Mouse (Mus musculus) embryonic facial prominence, embryonic 12.5 days (tissue): ENCODE data around the gene Mrpl38. TPM values are rescaled to one million over a fixed set of nuclear protein-coding genes. Genes with fewer than 3 reads are reported as not detected.

Experiments
- ATAC-seq: fragments of 200-750 bp; cut with Nextera tagmentation; 2 replicates; pipeline ENCODE4 v1.8.0; 2017; ENCODE audit not compliant: insufficient number of reproducible peaks, insufficient read depth, low FRiP score, low TSS enrichment
- H3K27ac ChIP-seq: fragments of 300-500 bp; sonication (generic); 2 replicates; pipeline ENCODE4 v1.5.1; 2016; ENCODE audit warnings: mild to moderate bottlenecking
- H3K27me3 ChIP-seq: fragments of 300-500 bp; sonication (generic); 2 replicates; pipeline ENCODE4 v1.6.1; 2016; ENCODE audit warnings: mild to moderate bottlenecking, moderate library complexity
- H3K36me3 ChIP-seq: fragments of 300-500 bp; sonication (generic); 2 replicates; pipeline ENCODE4 v1.6.1; 2016; ENCODE audit warnings: mild to moderate bottlenecking
- H3K4me1 ChIP-seq: fragments of 300-500 bp; sonication (generic); 2 replicates; pipeline ENCODE4 v1.6.1; 2016
- H3K4me2 ChIP-seq: fragments of 300-500 bp; sonication (generic); replicated peaks from 2 replicates; pipeline ENCODE4 v1.6.1; 2016; ENCODE audit warnings: mild to moderate bottlenecking, moderate library complexity
- H3K4me3 ChIP-seq: fragments of 300-500 bp; sonication (generic); 2 replicates; pipeline ENCODE4 v1.5.1; 2016; ENCODE audit warnings: mild to moderate bottlenecking
- H3K9ac ChIP-seq: fragments of 300-500 bp; sonication (generic); 2 replicates; pipeline ENCODE4 v1.6.1; 2016; ENCODE audit warnings: mild to moderate bottlenecking, moderate library complexity
- H3K9me3 ChIP-seq: fragments of 300-500 bp; sonication (generic); 2 replicates; pipeline ENCODE4 v1.6.1; 2016; ENCODE audit warnings: mild to moderate bottlenecking, moderate library complexity
- WGBS: fragments of 180-500 bp; shearing (Covaris S2); methylation state at CpG from one replicate; pipeline ENCODE4 v1.1.7; 2016; 5-methylcytosine and 5-hydroxymethylcytosine counted together
- polyA plus RNA-seq: library from polyadenylated mRNA; unstranded; fragments of >200 nt; fragmentation: Nextera tagmentation; extraction: Ambion mirVana; gene quantifications from 2 replicates; pipeline ENCODE4 v1.2.1, GENCODE M21; 2016

Gene Mrpl38
- polyA plus RNA-seq, 1 experiment from 2014 or later, result 83.7 TPM

- ATAC-seq, result no peak
- H3K27me3 ChIP-seq, result no peaks in the 10 kb centered on the region
- H3K4me2 ChIP-seq, result no peak overlapping the region
- no peaks in the 10 kb centered on the region for H3K9me3 ChIP-seq
- peaks cover 58% of the 10 kb centered on the region for H3K36me3 ChIP-seq
- no peak overlapping the region for H3K4me3 ChIP-seq
- H3K4me1 ChIP-seq, result peaks cover 5% of the 10 kb centered on the region; the same call in 1 of the 2 replicates
- WGBS, result 50% methylated on average over 10 of the region's 10 CpGs
- no peak overlapping the region for H3K27ac ChIP-seq
- no peak overlapping the region for H3K9ac ChIP-seq
Observed at GRCm38 (mm10) chr11:116142211-116142991, 3.7 kb upstream of the Mrpl38 start.

- under 1% methylated on average over 20 of the region's 20 CpGs for WGBS
- no peak for ATAC-seq
- Histone ChIP-seq H3K9me3 (no peaks in the 10 kb centered on the region), H3K4me3 (peak overlapping the region; percentile 83), H3K4me1 (peaks cover 5% of the 10 kb centered on the region), H3K27me3 (no peaks in the 10 kb centered on the region), H3K36me3 (peaks cover 36% of the 10 kb centered on the region), H3K9ac (peak overlapping the region; percentile 86), H3K27ac (peak overlapping the region; percentile 59; the same call in 1 of the 2 replicates), H3K4me2 (peak overlapping the region; percentile 57)
Observed at GRCm38 (mm10) chr11:116138096-116138467, 586 bp downstream of the Mrpl38 start.

- Histone ChIP-seq H3K4me1 (peaks cover 16% of the 10 kb centered on the region), H3K36me3 (peaks cover 30% of the 10 kb centered on the region), H3K9ac (no peak overlapping the region), H3K27ac (no peak overlapping the region), H3K27me3 (no peaks in the 10 kb centered on the region), H3K9me3 (no peaks in the 10 kb centered on the region), H3K4me3 (no peak overlapping the region), H3K4me2 (no peak overlapping the region)
- ATAC-seq, result no peak
- WGBS, result 85% methylated on average over 10 of the region's 10 CpGs
Observed at GRCm38 (mm10) chr11:116134171-116134570, 4.5 kb downstream of the Mrpl38 start.

- Histone ChIP-seq H3K27me3 (no peaks in the 10 kb centered on the region), H3K36me3 (peaks cover 30% of the 10 kb centered on the region), H3K9ac (no peak overlapping the region), H3K4me2 (no peak overlapping the region), H3K27ac (no peak overlapping the region), H3K4me1 (peaks cover 16% of the 10 kb centered on the region), H3K4me3 (no peak overlapping the region), H3K9me3 (no peaks in the 10 kb centered on the region)
- 47% methylated on average over 5 of the region's 5 CpGs for WGBS
- ATAC-seq, result no peak
Observed at GRCm38 (mm10) chr11:116133497-116133896, 5.2 kb downstream of the Mrpl38 start.

GRCm38 (mm10) chr11:116132366-116133333 is 6.0 kb downstream of the Mrpl38 start:
- H3K27ac ChIP-seq, result no peak overlapping the region

GRCm38 (mm10) chr11:116131349-116132170 is 7.1 kb downstream of the Mrpl38 start:
- 81% methylated on average over 15 of the region's 15 CpGs for WGBS
- peak overlapping the region; percentile 75 for H3K4me2 ChIP-seq
- no peaks in the 10 kb centered on the region for H3K27me3 ChIP-seq
- H3K9me3 ChIP-seq, result no peaks in the 10 kb centered on the region
- H3K27ac ChIP-seq, result peak overlapping the region; percentile 89; the same call in 1 of the 2 replicates
- peak overlapping the region; percentile 70 for H3K9ac ChIP-seq
- ATAC-seq, result no peak
- peak overlapping the region; percentile 57 for H3K4me3 ChIP-seq
- H3K36me3 ChIP-seq, result peaks cover 30% of the 10 kb centered on the region
- peaks cover 27% of the 10 kb centered on the region for H3K4me1 ChIP-seq

More at GRCm38 (mm10) chr11:116132366-116133333, 6.0 kb downstream of the Mrpl38 start:
- no peak overlapping the region for H3K4me2 ChIP-seq
- no peak overlapping the region for H3K4me3 ChIP-seq
- 78% methylated on average over 16 of the region's 16 CpGs for WGBS
- peaks cover 30% of the 10 kb centered on the region for H3K36me3 ChIP-seq
- H3K9me3 ChIP-seq, result no peaks in the 10 kb centered on the region
- H3K4me1 ChIP-seq, result peaks cover 18% of the 10 kb centered on the region
- no peak for ATAC-seq
- no peaks in the 10 kb centered on the region for H3K27me3 ChIP-seq
- no peak overlapping the region for H3K9ac ChIP-seq

GRCm38 (mm10) chr11:116130488-116131205 is 8.0 kb downstream of the Mrpl38 start, which contains the start of gene Trim65:
TSS of gene Trim65 (minus strand) at chr11:116131128.
- peak within 1 kb of the TSS; percentile 89 for H3K27ac ChIP-seq
- H3K4me2 ChIP-seq, result peak within 1 kb of the TSS; percentile 75
- peak within 1 kb of the TSS; percentile 70 for H3K9ac ChIP-seq
- H3K27me3 ChIP-seq, result no peaks in the 10 kb centered on the region
- peak within 1 kb of the TSS; percentile 57 for H3K4me3 ChIP-seq
- H3K9me3 ChIP-seq, result no peaks in the 10 kb centered on the region
- peaks cover 33% of the 10 kb centered on the region for H3K36me3 ChIP-seq
- WGBS, result 1% methylated on average over 69 of the region's 69 CpGs
- peaks cover 27% of the 10 kb centered on the region for H3K4me1 ChIP-seq
- ATAC-seq, result peak; percentile 74

GRCm38 (mm10) chr11:116129993-116130487 is 8.6 kb downstream of the Mrpl38 start:
- peak overlapping the region; percentile 70 for H3K9ac ChIP-seq
- H3K9me3 ChIP-seq, result peaks cover 4% of the 10 kb centered on the region; the same call in 1 of the 2 replicates
- H3K4me2 ChIP-seq, result peak overlapping the region; percentile 75
- WGBS, result 48% methylated on average over 8 of the region's 8 CpGs
- peaks cover 27% of the 10 kb centered on the region for H3K4me1 ChIP-seq
- H3K27ac ChIP-seq, result peak overlapping the region; percentile 89
- H3K36me3 ChIP-seq, result peaks cover 33% of the 10 kb centered on the region
- 0 out of 2 replicates have a peak, but pooled peaks have one; percentile 1 for ATAC-seq
- H3K27me3 ChIP-seq, result no peaks in the 10 kb centered on the region
- peak overlapping the region; percentile 57 for H3K4me3 ChIP-seq

- no peaks in the 10 kb centered on the region for H3K27me3 ChIP-seq
- peaks cover 25% of the 10 kb centered on the region for H3K36me3 ChIP-seq
- H3K9ac ChIP-seq, result no peak overlapping the region
- no peak overlapping the region for H3K4me3 ChIP-seq
- peaks cover 4% of the 10 kb centered on the region; the same call in 1 of the 2 replicates for H3K9me3 ChIP-seq
- no peak overlapping the region for H3K27ac ChIP-seq
- WGBS, result 74% methylated on average over 9 of the region's 9 CpGs
- peaks cover 27% of the 10 kb centered on the region for H3K4me1 ChIP-seq
- no peak for ATAC-seq
- peak overlapping the region; percentile 75 for H3K4me2 ChIP-seq
Observed at GRCm38 (mm10) chr11:116129091-116129790, 9.4 kb downstream of the Mrpl38 start.

- Histone ChIP-seq H3K9me3 (peaks cover 4% of the 10 kb centered on the region; the same call in 1 of the 2 replicates), H3K4me3 (0 out of 2 replicates have a peak overlapping the region, but pooled peaks have one; percentile 22), H3K36me3 (peaks cover 18% of the 10 kb centered on the region), H3K27me3 (no peaks in the 10 kb centered on the region), H3K27ac (0 out of 2 replicates have a peak overlapping the region, but pooled peaks have one; percentile 37), H3K4me1 (peaks cover 27% of the 10 kb centered on the region), H3K4me2 (peak overlapping the region; percentile 40; the same call in 1 of the 2 replicates), H3K9ac (no peak overlapping the region)
- 80% methylated on average over 9 of the region's 9 CpGs for WGBS
- ATAC-seq, result no peak
Observed at GRCm38 (mm10) chr11:116127986-116128385, 10.7 kb downstream of the Mrpl38 start.
